25 mouse cellular contexts compared by ENCODE assay signal in genomic region chr11:55334545-55334944, GRCm38 (mm10). TPM values are rescaled to one million over a fixed set of nuclear protein-coding genes. Genes with fewer than 3 reads are reported as not detected.
DNase-seq lines count a peak whose midpoint lies in the region; ATAC-seq and TF ChIP-seq lines count a peak whose summit lies in the region.
"Had no signal": no experiment of that assay in that cellular context is flagged by ENCODE, and none has a peak within 500 bp of the region (broad histone marks: within the 10 kb centered on the region; RNA-seq: fewer than 3 reads in every experiment).

No protein-coding gene starts in this region.

- TF ChIP-seq POLR2A in cerebellum, adult 2 months (IDR thresholded peaks at IDR 0.05; ENCODE audit: borderline replicate concordance, insufficient read depth, low read length): peak; percentile 29; the same call in 1 of the 2 replicates

- 11% methylated on average over 4 of the region's 4 CpGs for WGBS in cerebellum, adult 2 months
- WGBS in hindbrain, postnatal 0 days: 87% methylated on average over 4 of the region's 4 CpGs
- WGBS in hindbrain, embryonic 10.5 days: 92% methylated on average over 4 of the region's 4 CpGs

- DNase-seq in cerebellum, adult 11-12 months: peak; percentile 69
- DNase-seq in cerebellum, adult 11 months: no peak
- DNase-seq in cerebellum, adult 2 months: peak; percentile 57 to 70
- DNase-seq in cerebellum, postnatal 4 days (ENCODE audit: low spot score in 2 of 2): no peak
- DNase-seq in hindbrain, postnatal 0 days (ENCODE audit: low spot score): no peak
- no peak for DNase-seq in hindbrain, embryonic 10.5 days (ENCODE audit: low spot score)
- peak; percentile 55 to 63 for DNase-seq in cerebellum, postnatal 14 days
- DNase-seq in heart, postnatal 14 days: no peak
- DNase-seq: adrenal gland, adult 8-10 months; adrenal gland, postnatal 14 days; adrenal gland, postnatal 36 days; B cell, adult 2 months; embryo, embryonic 11 days had no signal

- no peaks in the 10 kb centered on the region for H3K27me3 ChIP-seq in cerebellum, adult 2 months (ENCODE audit: control insufficient read depth, insufficient read depth, low read length)
- no peaks in the 10 kb centered on the region for H3K27me3 ChIP-seq in hindbrain, postnatal 0 days (ENCODE audit: insufficient read depth, low read length)
- no peaks in the 10 kb centered on the region for H3K27me3 ChIP-seq in hindbrain, embryonic 10.5 days (ENCODE audit: insufficient read depth, poor library complexity, severe bottlenecking)
- H3K27me3 ChIP-seq: embryonic facial prominence, embryonic 13.5 days; embryonic facial prominence, embryonic 15.5 days; forebrain, embryonic 12.5 days; Patski had no signal

- H3K9ac ChIP-seq in hindbrain, postnatal 0 days (replicated peaks; ENCODE audit: low read length): no peak overlapping the region
- H3K9ac ChIP-seq: embryonic facial prominence, embryonic 13.5 days; embryonic facial prominence, embryonic 15.5 days; forebrain, embryonic 12.5 days had no signal

- H3K27ac ChIP-seq in cerebellum, adult 2 months (ENCODE audit: insufficient read depth, low read length): peak overlapping the region; percentile 91
- H3K27ac ChIP-seq in hindbrain, postnatal 0 days: no peak overlapping the region
- H3K27ac ChIP-seq in hindbrain, embryonic 10.5 days: no peak overlapping the region
- H3K27ac ChIP-seq: embryonic facial prominence, embryonic 13.5 days; embryonic facial prominence, embryonic 15.5 days; forebrain, embryonic 10.5 days; forebrain, embryonic 12.5 days had no signal

- H3K36me3 ChIP-seq in hindbrain, postnatal 0 days (ENCODE audit: insufficient read depth, low read length): no peaks in the 10 kb centered on the region
- no peaks in the 10 kb centered on the region for H3K36me3 ChIP-seq in hindbrain, embryonic 10.5 days
- H3K36me3 ChIP-seq: embryonic facial prominence, embryonic 13.5 days; embryonic facial prominence, embryonic 15.5 days; forebrain, embryonic 10.5 days; forebrain, embryonic 12.5 days; G1E had no signal

- no peaks in the 10 kb centered on the region for H3K9me3 ChIP-seq in hindbrain, postnatal 0 days (ENCODE audit: low read length)
- H3K9me3 ChIP-seq in hindbrain, embryonic 10.5 days: no peaks in the 10 kb centered on the region
- H3K9me3 ChIP-seq: embryonic facial prominence, embryonic 13.5 days; embryonic facial prominence, embryonic 15.5 days; forebrain, embryonic 10.5 days; forebrain, embryonic 12.5 days; G1E had no signal

- H3K4me2 ChIP-seq in hindbrain, postnatal 0 days (ENCODE audit: low read depth, low read length): peak overlapping the region; percentile 34; the same call in 1 of the 2 replicates
- H3K4me2 ChIP-seq: embryonic facial prominence, embryonic 15.5 days; forebrain, embryonic 12.5 days had no signal

- H3K4me3 ChIP-seq in cerebellum, adult 2 months (replicated peaks; ENCODE audit: insufficient read depth, low read depth, low read length): peak overlapping the region; percentile 97
- H3K4me3 ChIP-seq in hindbrain, postnatal 0 days (ENCODE audit: low read length): no peak overlapping the region
- H3K4me3 ChIP-seq in hindbrain, embryonic 10.5 days: no peak overlapping the region
- H3K4me3 ChIP-seq: embryonic facial prominence, embryonic 13.5 days; erythroblast, embryonic 14.5 days; forebrain, embryonic 10.5 days; forebrain, embryonic 12.5 days had no signal

- H3K4me1 ChIP-seq in cerebellum, adult 2 months (ENCODE audit: control insufficient read depth, insufficient read depth, low read length): peaks cover 20% of the 10 kb centered on the region; the same call in 1 of the 2 replicates
- H3K4me1 ChIP-seq in hindbrain, postnatal 0 days (ENCODE audit: insufficient read depth, low read length): 0 out of 2 replicates have a peak, but pooled peaks cover 6% of the 10 kb centered on the region
- 0 out of 2 replicates have a peak, but pooled peaks cover 4% of the 10 kb centered on the region for H3K4me1 ChIP-seq in hindbrain, embryonic 10.5 days (replicated peaks)
- H3K4me1 ChIP-seq: forebrain, embryonic 12.5 days had no signal

- no peak for TF ChIP-seq CTCF in cerebellum, adult 2 months (IDR thresholded peaks at IDR 0.05; ENCODE audit: borderline replicate concordance, insufficient read depth, low read depth, low read length)
- no peak for TF ChIP-seq CTCF in hindbrain, postnatal 0 days (IDR thresholded peaks at IDR 0.05; ENCODE audit: low read depth)

- ATAC-seq in hindbrain, postnatal 0 days: no peak
- ATAC-seq: activated CD4-positive, CD25-positive, alpha-beta regulatory T cell, adult 4 months; CD4-positive, CD25-positive, alpha-beta regulatory T cell, adult 4 months; forebrain, embryonic 14.5 days; forebrain, embryonic 16.5 days; Patski had no signal

- intact Hi-C loops in heart, postnatal 14 days (cut with DNase I): no loop called here

RNA-seq across cellular contexts. Expression of gene Fat2, which starts 1.8 kb away (rescaled TPM):
- polyA plus RNA-seq in cerebellum, adult 2 months (2012; rRNA removed): 86.7 and 104 TPM in 2 replicates
- total RNA-seq in hindbrain, postnatal 0 days (2014; rRNA removed): 17.6 and 21.0 TPM in 2 replicates
- polyA plus RNA-seq in hindbrain, postnatal 0 days (2015; fragmentation: Nextera tagmentation; extraction: Ambion mirVana): 0.78 and 0.88 TPM in 2 replicates
- 0.01 and 0.07 TPM in 2 replicates for polyA plus RNA-seq in hindbrain, embryonic 10.5 days (2016; fragmentation: Nextera tagmentation; extraction: Ambion mirVana)
- total RNA-seq in heart, postnatal 14 days (2021): under 1 TPM; 0.07 to 0.10 TPM
- total RNA-seq: common myeloid progenitor, adult 5-6 weeks had no signal
- polyA plus RNA-seq: activated CD4-positive, CD25-positive, alpha-beta regulatory T cell, adult 4 months; CD4-positive, CD25-positive, alpha-beta regulatory T cell, adult 4 months; erythroblast, embryonic 14.5 days; G1E had no signal

Comparison
In these comparisons a context has a peak if more than half of its experiments do, and no peak if none do; other contexts are left out.
1. DNase-seq: peak in cerebellum, adult 11-12 months (single experiment), cerebellum, adult 2 months (2 of 2) and cerebellum, postnatal 14 days (2 of 2); none in cerebellum, adult 11 months (single experiment), cerebellum, postnatal 4 days (0 of 2), hindbrain, postnatal 0 days (single experiment), hindbrain, embryonic 10.5 days (single experiment) and heart, postnatal 14 days (0 of 2).
2. RNA of gene Fat2, which starts 1.8 kb away (polyA plus RNA-seq): 86.7 to 104 TPM in cerebellum, adult 2 months; 0.78 to 0.88 TPM in hindbrain, postnatal 0 days and 0.01 to 0.07 TPM in hindbrain, embryonic 10.5 days; every median in the first group is over 10 times any median in the second.